Mouse (Mus musculus): ENCODE measurements around the gene Kifc1.
A peak's percentile ranks its signal among the peaks of the same experiment; 100 is the strongest.

The Kifc1 gene

GRCm38 (mm10) chr17:33851331-33851730, 39.1 kb downstream of the Kifc1 start:
- DNase-seq (ENCODE audit: low spot score in 2 of 2), result no peak

GRCm38 (mm10) chr17:33848139-33848538, 42.3 kb downstream of the Kifc1 start:
- DNase-seq (ENCODE audit: low spot score in 2 of 2), result no peak

- DNase-seq (ENCODE audit: low spot score in 2 of 2), result no peak
These were observed 46.3 kb downstream of the Kifc1 start for GRCm38 (mm10) chr17:33844196-33844595.

- DNase-seq (ENCODE audit: low spot score in 2 of 2), result peak; percentile 88 to 90
These were observed 47.3 kb downstream of the Kifc1 start, which contains the start of gene Cd320 for GRCm38 (mm10) chr17:33842966-33843795. Gene Cd320, plus strand, starts transcription at chr17:33843091.

GRCm38 (mm10) chr17:33829561-33829960, 60.9 kb downstream of the Kifc1 start:
- DNase-seq (ENCODE audit: low spot score in 2 of 2), result no peak

- no peak for DNase-seq (ENCODE audit: low spot score in 2 of 2)
These were observed 61.6 kb downstream of the Kifc1 start for GRCm38 (mm10) chr17:33828892-33829291.

- peak; percentile 31 to 50 for DNase-seq (ENCODE audit: low spot score in 2 of 2)
These were observed 63.6 kb downstream of the Kifc1 start for GRCm38 (mm10) chr17:33826850-33827249.

Measured in spleen, postnatal 36 days (tissue).